Mouse (Mus musculus): ENCODE results near the gene Kif22. TPM values are rescaled to one million over a fixed set of nuclear protein-coding genes. Genes with fewer than 3 reads are reported as not detected.
A peak's percentile ranks its signal among the peaks of the same experiment; 100 is the strongest.
"Not testable (repeated sequence)": the region's sequence is repeated elsewhere in the genome, so short reads cannot be mapped to it uniquely, and the experiment has no call there.

The Kif22 gene
- total RNA-seq (2021), result 10 to 100 TPM; 21.7 to 26.2 TPM
- long read RNA-seq, experiment 1, transcript Kif22-201 (14 exons, 2,115 nt), result major isoform, 44 of 55 reads
- long read RNA-seq, experiment 1, partial matches to known transcripts, result 4 of 55 reads
- long read RNA-seq, experiment 1, other reads (novel, unspliced or antisense), result 6 of 55 reads
- long read RNA-seq, experiment 2, transcript Kif22-201 (14 exons, 2,115 nt), result major isoform, 37 of 46 reads
- long read RNA-seq, experiment 2, partial matches to known transcripts, result 5 of 46 reads
- long read RNA-seq, experiment 2, other reads (novel, unspliced or antisense), result 4 of 46 reads

GRCm38 (mm10) chr7:127041851-127042672 lies at the start of gene Kif22:
Gene Kif22 (minus strand): TSS chr7:127042471.
- peak; percentile 77 to 89 for DNase-seq (ENCODE audit: low spot score in 2 of 2)

GRCm38 (mm10) chr7:127091114-127091896 lies 49.0 kb upstream of the Kif22 start, which contains the start of gene AI467606:
Gene AI467606 (plus strand): TSS chr7:127091359.
- DNase-seq (ENCODE audit: low spot score in 2 of 2), result peak in 1 of 2 experiments; percentile 22

- DNase-seq (ENCODE audit: low spot score in 2 of 2), result no peak
These were observed 48.2 kb upstream of the Kif22 start for GRCm38 (mm10) chr7:127090154-127091113.

- DNase-seq (ENCODE audit: low spot score in 2 of 2), result no peak
These were observed 46.9 kb upstream of the Kif22 start for GRCm38 (mm10) chr7:127088901-127089845.

GRCm38 (mm10) chr7:127088083-127088482 lies 45.8 kb upstream of the Kif22 start:
- DNase-seq (ENCODE audit: low spot score in 2 of 2), result no peak

- not testable (repeated sequence) for DNase-seq (ENCODE audit: low spot score in 2 of 2)
These were observed 45.2 kb upstream of the Kif22 start, which contains the start of gene Zg16 for GRCm38 (mm10) chr7:127087278-127088010. Gene Zg16 (minus strand): TSS chr7:127087328.

- DNase-seq (ENCODE audit: low spot score in 2 of 2), result not testable (repeated sequence)
These were observed 43.5 kb upstream of the Kif22 start for GRCm38 (mm10) chr7:127085751-127086150.

GRCm38 (mm10) chr7:127084794-127085193 lies 42.5 kb upstream of the Kif22 start:
- DNase-seq (ENCODE audit: low spot score in 2 of 2), result no peak

GRCm38 (mm10) chr7:127083689-127084088 lies 41.4 kb upstream of the Kif22 start:
- DNase-seq (ENCODE audit: low spot score in 2 of 2), result no peak

GRCm38 (mm10) chr7:127082995-127083394 lies 40.7 kb upstream of the Kif22 start:
- DNase-seq (ENCODE audit: low spot score in 2 of 2), result no peak

- DNase-seq (ENCODE audit: low spot score in 2 of 2), result no peak
These were observed 40.0 kb upstream of the Kif22 start for GRCm38 (mm10) chr7:127082271-127082670.

GRCm38 (mm10) chr7:127080045-127080444 lies 37.8 kb upstream of the Kif22 start:
- DNase-seq (ENCODE audit: low spot score in 2 of 2), result no peak

- DNase-seq (ENCODE audit: low spot score in 2 of 2), result no peak
These were observed 35.4 kb upstream of the Kif22 start for GRCm38 (mm10) chr7:127077692-127078091.

- DNase-seq (ENCODE audit: low spot score in 2 of 2), result no peak
These were observed 33.9 kb upstream of the Kif22 start for GRCm38 (mm10) chr7:127076188-127076587.

- no peak for DNase-seq (ENCODE audit: low spot score in 2 of 2)
These were observed 30.9 kb upstream of the Kif22 start for GRCm38 (mm10) chr7:127073221-127073620.

- DNase-seq (ENCODE audit: low spot score in 2 of 2), result no peak
These were observed 28.7 kb upstream of the Kif22 start for GRCm38 (mm10) chr7:127070871-127071413.

- DNase-seq (ENCODE audit: low spot score in 2 of 2), result no peak
These were observed 24.0 kb upstream of the Kif22 start for GRCm38 (mm10) chr7:127066317-127066716.

- DNase-seq (ENCODE audit: low spot score in 2 of 2), result no peak
These were observed 23.3 kb upstream of the Kif22 start for GRCm38 (mm10) chr7:127065538-127065937.
